ENCODE assay signal across 9 mouse cellular contexts in the genomic region with DNA sequence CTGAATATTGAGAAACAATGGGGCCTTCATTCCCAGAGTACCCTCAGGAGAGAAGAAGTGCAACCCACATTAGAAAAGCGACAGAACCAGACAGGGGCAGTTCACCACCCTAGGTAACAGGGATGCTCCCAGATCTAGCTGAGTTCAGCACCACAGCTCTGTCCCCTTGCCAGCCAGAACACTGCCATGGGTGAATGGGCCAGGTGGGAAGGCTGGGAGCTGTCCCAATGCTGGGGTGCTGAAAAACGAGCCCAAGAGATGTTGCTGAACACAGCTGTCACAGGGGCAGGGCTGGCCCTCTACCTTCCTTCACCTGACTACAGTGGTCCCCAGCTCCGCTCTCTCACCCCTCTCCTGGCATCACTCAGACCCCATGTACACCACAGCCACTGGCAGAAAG.
DNase-seq lines count a peak whose midpoint lies in the region; ATAC-seq and TF ChIP-seq lines count a peak whose summit lies in the region.
"Had no signal": no experiment of that assay in that cellular context is flagged by ENCODE, and none has a peak within 500 bp of the region (broad histone marks: within the 10 kb centered on the region; RNA-seq: fewer than 3 reads in every experiment).

No protein-coding gene starts in this region.

- no peak for TF ChIP-seq CTCF in hindbrain, postnatal 0 days (IDR thresholded peaks at IDR 0.05; ENCODE audit: low read depth)

- 28% methylated on average over 3 of the region's 3 CpGs for WGBS in hindbrain, embryonic 11.5 days
- WGBS in hindbrain, embryonic 12.5 days: 19% methylated on average over 3 of the region's 3 CpGs
- WGBS in neural tube, embryonic 11.5 days: 26% methylated on average over 3 of the region's 3 CpGs
- WGBS in hindbrain, postnatal 0 days: 35% methylated on average over 3 of the region's 3 CpGs

- no peaks in the 10 kb centered on the region for H3K36me3 ChIP-seq in hindbrain, embryonic 11.5 days (ENCODE audit: control insufficient read depth, insufficient read depth, low read length)
- H3K36me3 ChIP-seq in hindbrain, embryonic 12.5 days: no peaks in the 10 kb centered on the region
- H3K36me3 ChIP-seq in neural tube, embryonic 11.5 days (ENCODE audit: control insufficient read depth, insufficient read depth, low read length): no peaks in the 10 kb centered on the region
- no peaks in the 10 kb centered on the region for H3K36me3 ChIP-seq in hindbrain, postnatal 0 days (ENCODE audit: insufficient read depth, low read length)
- H3K36me3 ChIP-seq: heart, embryonic 13.5 days had no signal

- no peak overlapping the region for H3K27ac ChIP-seq in hindbrain, embryonic 11.5 days (ENCODE audit: low read depth, low read length)
- no peak overlapping the region for H3K27ac ChIP-seq in hindbrain, embryonic 12.5 days
- H3K27ac ChIP-seq in neural tube, embryonic 11.5 days (ENCODE audit: low read depth, low read length): no peak overlapping the region
- H3K27ac ChIP-seq in hindbrain, postnatal 0 days: no peak overlapping the region
- H3K27ac ChIP-seq: heart, embryonic 13.5 days had no signal

- peak; percentile 65 for DNase-seq in hindbrain, embryonic 11.5 days (ENCODE audit: low spot score)
- peak; percentile 40 for DNase-seq in WW6 (ENCODE audit: low read depth, low spot score)
- DNase-seq in heart, postnatal 4 days: peak; percentile 76
- peak; percentile 54 for DNase-seq in neural tube, embryonic 11.5 days (ENCODE audit: low spot score)
- DNase-seq in cerebellum, postnatal 25 days: no peak
- DNase-seq in hindbrain, postnatal 0 days (ENCODE audit: low spot score): no peak
- no peak for DNase-seq in frontal cortex, postnatal 25 days (ENCODE audit: low spot score in 2 of 2)

- no peaks in the 10 kb centered on the region for H3K9me3 ChIP-seq in hindbrain, embryonic 11.5 days (ENCODE audit: control insufficient read depth, low read length)
- no peaks in the 10 kb centered on the region for H3K9me3 ChIP-seq in hindbrain, embryonic 12.5 days (replicated peaks)
- no peaks in the 10 kb centered on the region for H3K9me3 ChIP-seq in neural tube, embryonic 11.5 days (ENCODE audit: control insufficient read depth, low read length)
- H3K9me3 ChIP-seq in hindbrain, postnatal 0 days (ENCODE audit: low read length): no peaks in the 10 kb centered on the region
- H3K9me3 ChIP-seq: heart, embryonic 13.5 days had no signal

- H3K4me1 ChIP-seq in hindbrain, embryonic 11.5 days (replicated peaks; ENCODE audit: control insufficient read depth, insufficient read depth, low read length): no peaks in the 10 kb centered on the region
- peaks cover 6% of the 10 kb centered on the region for H3K4me1 ChIP-seq in hindbrain, embryonic 12.5 days
- no peaks in the 10 kb centered on the region for H3K4me1 ChIP-seq in neural tube, embryonic 11.5 days (ENCODE audit: control insufficient read depth, insufficient read depth, low read length)
- no peaks in the 10 kb centered on the region for H3K4me1 ChIP-seq in hindbrain, postnatal 0 days (ENCODE audit: insufficient read depth, low read length)

- no peak overlapping the region for H3K4me2 ChIP-seq in hindbrain, embryonic 11.5 days (replicated peaks; ENCODE audit: low read depth, low read length)
- H3K4me2 ChIP-seq in hindbrain, embryonic 12.5 days (replicated peaks): no peak overlapping the region
- no peak overlapping the region for H3K4me2 ChIP-seq in neural tube, embryonic 11.5 days (ENCODE audit: low read depth)
- no peak overlapping the region for H3K4me2 ChIP-seq in hindbrain, postnatal 0 days (ENCODE audit: low read depth, low read length)
- H3K4me2 ChIP-seq: heart, embryonic 13.5 days had no signal

- no peak for ATAC-seq in hindbrain, embryonic 11.5 days (ENCODE audit: low FRiP score)
- no peak for ATAC-seq in hindbrain, embryonic 12.5 days (ENCODE audit: low FRiP score)
- no peak for ATAC-seq in neural tube, embryonic 11.5 days (ENCODE audit: insufficient read depth, low FRiP score, low TSS enrichment)
- no peak for ATAC-seq in hindbrain, postnatal 0 days

- H3K4me3 ChIP-seq in hindbrain, embryonic 11.5 days (ENCODE audit: low read depth, low read length): no peak overlapping the region
- no peak overlapping the region for H3K4me3 ChIP-seq in hindbrain, embryonic 12.5 days
- H3K4me3 ChIP-seq in neural tube, embryonic 11.5 days (ENCODE audit: low read depth, low read length): no peak overlapping the region
- no peak overlapping the region for H3K4me3 ChIP-seq in hindbrain, postnatal 0 days (ENCODE audit: low read length)
- H3K4me3 ChIP-seq: heart, embryonic 13.5 days had no signal

- H3K9ac ChIP-seq in hindbrain, embryonic 11.5 days (ENCODE audit: low read depth, low read length): no peak overlapping the region
- no peak overlapping the region for H3K9ac ChIP-seq in hindbrain, embryonic 12.5 days
- no peak overlapping the region for H3K9ac ChIP-seq in neural tube, embryonic 11.5 days (ENCODE audit: low read length)
- H3K9ac ChIP-seq in hindbrain, postnatal 0 days (replicated peaks; ENCODE audit: low read length): no peak overlapping the region
- H3K9ac ChIP-seq: heart, embryonic 13.5 days had no signal

- H3K27me3 ChIP-seq in hindbrain, embryonic 11.5 days (ENCODE audit: control insufficient read depth, insufficient read depth, low read length): no peaks in the 10 kb centered on the region
- H3K27me3 ChIP-seq in hindbrain, embryonic 12.5 days: 0 out of 2 replicates have a peak, but pooled peaks cover 5% of the 10 kb centered on the region
- H3K27me3 ChIP-seq in neural tube, embryonic 11.5 days (ENCODE audit: control insufficient read depth, insufficient read depth, low read length): no peaks in the 10 kb centered on the region
- H3K27me3 ChIP-seq in hindbrain, postnatal 0 days (ENCODE audit: insufficient read depth, low read length): no peaks in the 10 kb centered on the region

Comparison
In these comparisons a context has a peak if more than half of its experiments do, and no peak if none do; other contexts are left out.
1. DNase-seq: peak in hindbrain, embryonic 11.5 days (single experiment), WW6 (single experiment), heart, postnatal 4 days (single experiment) and neural tube, embryonic 11.5 days (single experiment); none in cerebellum, postnatal 25 days (0 of 2), hindbrain, postnatal 0 days (single experiment) and frontal cortex, postnatal 25 days (0 of 2).